Mouse (Mus musculus) forebrain, embryonic 11.5 days (tissue): ENCODE measurements at regions not wholly inside any gene's neighbourhood (a gene's known extent, or its start where the extent isn't known, plus 50 kb on each side); places are given as distances from the start of the nearest gene placed in this dataset.

Experiments
- ATAC-seq: fragments of 200-750 bp; cut with Nextera tagmentation; replicated peaks from 2 replicates; pipeline ENCODE4 v1.8.0; 2017; ENCODE audit warnings: moderate TSS enrichment; ENCODE audit not compliant: low FRiP score
- DNase-seq: peaks from one replicate; pipeline ENCODE4 v3.0.0-alpha.2; 2017; ENCODE audit warnings: low spot score
- H3K27ac ChIP-seq: fragments of 300-500 bp; sonication (generic); 2 replicates; pipeline ENCODE4 v1.5.1; 2014; ENCODE audit warnings: low read depth, low read length
- H3K27me3 ChIP-seq: fragments of 300-500 bp; sonication (generic); 2 replicates; pipeline ENCODE4 v1.6.1; 2014; ENCODE audit warnings: mild to moderate bottlenecking, low read length, mixed read lengths; ENCODE audit not compliant: control insufficient read depth, insufficient read depth
- H3K36me3 ChIP-seq: fragments of 300-500 bp; sonication (generic); 2 replicates; pipeline ENCODE4 v1.6.1; 2014; ENCODE audit warnings: mild to moderate bottlenecking, low read length, moderate library complexity, mixed read lengths; ENCODE audit not compliant: control insufficient read depth, insufficient read depth
- H3K4me1 ChIP-seq: fragments of 300-500 bp; sonication (generic); replicated peaks from 2 replicates; pipeline ENCODE4 v1.6.1; 2014; ENCODE audit warnings: low read length, mixed read lengths; ENCODE audit not compliant: control insufficient read depth, insufficient read depth
- H3K4me2 ChIP-seq: fragments of 300-500 bp; sonication (generic); 2 replicates; pipeline ENCODE4 v1.6.1; 2014; ENCODE audit warnings: low read depth, mild to moderate bottlenecking, low read length, moderate library complexity, mixed read lengths; ENCODE audit not compliant: severe bottlenecking
- H3K4me3 ChIP-seq: fragments of 300-500 bp; sonication (generic); 2 replicates; pipeline ENCODE4 v1.5.1; 2014; ENCODE audit warnings: low read depth, low read length
- H3K9ac ChIP-seq: fragments of 300-500 bp; sonication (generic); 2 replicates; pipeline ENCODE4 v1.6.1; 2014; ENCODE audit warnings: low read length
- H3K9me3 ChIP-seq: fragments of 300-500 bp; sonication (generic); 2 replicates; pipeline ENCODE4 v1.6.1; 2016; ENCODE audit warnings: low read length, mixed read lengths; ENCODE audit not compliant: control insufficient read depth
- WGBS: fragments of 180-500 bp; shearing (Covaris S2); extraction: QIAGEN DNeasy Blood & Tissue Kit; methylation state at CpG from one replicate; pipeline ENCODE4 v1.1.7; 2014; 5-methylcytosine and 5-hydroxymethylcytosine counted together

- ATAC-seq, result no peak
- Histone ChIP-seq H3K9me3 (no peaks in the 10 kb centered on the region), H3K27me3 (no peaks in the 10 kb centered on the region), H3K9ac (no peak overlapping the region), H3K4me1 (no peaks in the 10 kb centered on the region), H3K4me2 (no peak overlapping the region), H3K4me3 (no peak overlapping the region), H3K36me3 (no peaks in the 10 kb centered on the region), H3K27ac (no peak overlapping the region)
- WGBS, result 37% methylated on average over 3 of the region's 3 CpGs
- no peak for DNase-seq
These were observed 421.3 kb downstream of the D3Ertd751e start for GRCm38 (mm10) chr3:42163666-42164065.

GRCm38 (mm10) chr3:42199206-42199605 lies 456.8 kb downstream of the D3Ertd751e start:
- Histone ChIP-seq H3K36me3 (no peaks in the 10 kb centered on the region), H3K4me2 (no peak overlapping the region), H3K9me3 (no peaks in the 10 kb centered on the region), H3K9ac (no peak overlapping the region), H3K4me3 (no peak overlapping the region), H3K27ac (no peak overlapping the region), H3K4me1 (no peaks in the 10 kb centered on the region), H3K27me3 (no peaks in the 10 kb centered on the region)
- 92% methylated on average over 1 of the region's 1 CpGs for WGBS
- DNase-seq (no peak), ATAC-seq (no peak)

GRCm38 (mm10) chr3:42201373-42201772 lies 459.0 kb downstream of the D3Ertd751e start:
- DNase-seq (no peak), ATAC-seq (no peak)
- H3K9ac ChIP-seq, result no peak overlapping the region
- no peaks in the 10 kb centered on the region for H3K36me3 ChIP-seq
- 88% methylated on average over 6 of the region's 6 CpGs for WGBS
- H3K4me2 ChIP-seq, result no peak overlapping the region
- H3K4me3 ChIP-seq, result no peak overlapping the region
- H3K27ac ChIP-seq, result no peak overlapping the region
- H3K9me3 ChIP-seq, result no peaks in the 10 kb centered on the region
- no peaks in the 10 kb centered on the region for H3K27me3 ChIP-seq
- H3K4me1 ChIP-seq, result no peaks in the 10 kb centered on the region

GRCm38 (mm10) chr3:42205640-42206039 lies 463.2 kb downstream of the D3Ertd751e start:
- ATAC-seq (no peak), DNase-seq (no peak)
- H3K4me3 ChIP-seq, result no peak overlapping the region
- H3K27ac ChIP-seq, result no peak overlapping the region
- H3K4me2 ChIP-seq, result no peak overlapping the region
- no peaks in the 10 kb centered on the region for H3K4me1 ChIP-seq
- H3K9me3 ChIP-seq, result no peaks in the 10 kb centered on the region
- H3K27me3 ChIP-seq, result no peaks in the 10 kb centered on the region
- 93% methylated on average over 4 of the region's 4 CpGs for WGBS
- no peak overlapping the region for H3K9ac ChIP-seq
- no peaks in the 10 kb centered on the region for H3K36me3 ChIP-seq

GRCm38 (mm10) chr3:42211420-42211819 lies 469.0 kb downstream of the D3Ertd751e start:
- H3K4me3 ChIP-seq, result no peak overlapping the region
- 90% methylated on average over 3 of the region's 3 CpGs for WGBS
- H3K4me1 ChIP-seq, result 0 out of 2 replicates have a peak, but pooled peaks cover 2% of the 10 kb centered on the region
- H3K9me3 ChIP-seq, result no peaks in the 10 kb centered on the region
- ATAC-seq (no peak), DNase-seq (no peak)
- no peak overlapping the region for H3K4me2 ChIP-seq
- H3K27ac ChIP-seq, result no peak overlapping the region
- no peaks in the 10 kb centered on the region for H3K36me3 ChIP-seq
- H3K27me3 ChIP-seq, result no peaks in the 10 kb centered on the region
- no peak overlapping the region for H3K9ac ChIP-seq

- H3K9me3 ChIP-seq, result no peaks in the 10 kb centered on the region
- 82% methylated on average over 5 of the region's 5 CpGs for WGBS
- no peak overlapping the region for H3K4me3 ChIP-seq
- no peak overlapping the region for H3K9ac ChIP-seq
- ATAC-seq, result no peak
- H3K4me2 ChIP-seq, result no peak overlapping the region
- H3K4me1 ChIP-seq, result 0 out of 2 replicates have a peak, but pooled peaks cover 2% of the 10 kb centered on the region
- no peaks in the 10 kb centered on the region for H3K36me3 ChIP-seq
- H3K27ac ChIP-seq, result no peak overlapping the region
- no peak for DNase-seq
- H3K27me3 ChIP-seq, result no peaks in the 10 kb centered on the region
These were observed 470.0 kb downstream of the D3Ertd751e start for GRCm38 (mm10) chr3:42212456-42212855.

GRCm38 (mm10) chr3:42213163-42213562 lies 470.8 kb downstream of the D3Ertd751e start:
- no peak for ATAC-seq

GRCm38 (mm10) chr3:42214624-42215276 lies 472.3 kb downstream of the D3Ertd751e start:
- H3K27ac ChIP-seq, result no peak overlapping the region
- H3K4me2 ChIP-seq, result no peak overlapping the region
- 60% methylated on average over 10 of the region's 10 CpGs for WGBS
- no peaks in the 10 kb centered on the region for H3K9me3 ChIP-seq
- ATAC-seq, result 0 out of 2 replicates have a peak, but pooled peaks have one; percentile 42
- H3K27me3 ChIP-seq, result no peaks in the 10 kb centered on the region
- H3K9ac ChIP-seq, result no peak overlapping the region
- H3K4me3 ChIP-seq, result no peak overlapping the region
- no peak for DNase-seq
- H3K4me1 ChIP-seq, result 0 out of 2 replicates have a peak, but pooled peaks cover 2% of the 10 kb centered on the region
- H3K36me3 ChIP-seq, result no peaks in the 10 kb centered on the region

More at GRCm38 (mm10) chr3:42213163-42213562, 470.8 kb downstream of the D3Ertd751e start:
- Histone ChIP-seq H3K4me2 (no peak overlapping the region), H3K27me3 (no peaks in the 10 kb centered on the region), H3K9ac (no peak overlapping the region), H3K27ac (no peak overlapping the region), H3K9me3 (no peaks in the 10 kb centered on the region), H3K4me1 (0 out of 2 replicates have a peak, but pooled peaks cover 2% of the 10 kb centered on the region), H3K36me3 (no peaks in the 10 kb centered on the region), H3K4me3 (no peak overlapping the region)
- no peak for DNase-seq
- WGBS, result 81% methylated on average over 6 of the region's 6 CpGs

GRCm38 (mm10) chr3:42218719-42219118 lies 476.3 kb downstream of the D3Ertd751e start:
- no peak overlapping the region for H3K9ac ChIP-seq
- 89% methylated on average over 3 of the region's 3 CpGs for WGBS
- no peak overlapping the region for H3K4me2 ChIP-seq
- no peak overlapping the region for H3K4me3 ChIP-seq
- no peaks in the 10 kb centered on the region for H3K9me3 ChIP-seq
- H3K27me3 ChIP-seq, result no peaks in the 10 kb centered on the region
- DNase-seq, result no peak
- no peak for ATAC-seq
- 0 out of 2 replicates have a peak, but pooled peaks cover 2% of the 10 kb centered on the region for H3K4me1 ChIP-seq
- H3K36me3 ChIP-seq, result no peaks in the 10 kb centered on the region
- H3K27ac ChIP-seq, result no peak overlapping the region
